Mouse (Mus musculus) natural killer cell, adult 2 months (primary cell): Measurements from ENCODE around the gene Gmppa.

ENCODE experiments used
- DNase-seq, 2 experiments: peaks; one replicate each; pipeline ENCODE4 v3.0.0; 2022; ENCODE audit warnings: low spot score in 2 of 2

Gmppa gene

DNA sequence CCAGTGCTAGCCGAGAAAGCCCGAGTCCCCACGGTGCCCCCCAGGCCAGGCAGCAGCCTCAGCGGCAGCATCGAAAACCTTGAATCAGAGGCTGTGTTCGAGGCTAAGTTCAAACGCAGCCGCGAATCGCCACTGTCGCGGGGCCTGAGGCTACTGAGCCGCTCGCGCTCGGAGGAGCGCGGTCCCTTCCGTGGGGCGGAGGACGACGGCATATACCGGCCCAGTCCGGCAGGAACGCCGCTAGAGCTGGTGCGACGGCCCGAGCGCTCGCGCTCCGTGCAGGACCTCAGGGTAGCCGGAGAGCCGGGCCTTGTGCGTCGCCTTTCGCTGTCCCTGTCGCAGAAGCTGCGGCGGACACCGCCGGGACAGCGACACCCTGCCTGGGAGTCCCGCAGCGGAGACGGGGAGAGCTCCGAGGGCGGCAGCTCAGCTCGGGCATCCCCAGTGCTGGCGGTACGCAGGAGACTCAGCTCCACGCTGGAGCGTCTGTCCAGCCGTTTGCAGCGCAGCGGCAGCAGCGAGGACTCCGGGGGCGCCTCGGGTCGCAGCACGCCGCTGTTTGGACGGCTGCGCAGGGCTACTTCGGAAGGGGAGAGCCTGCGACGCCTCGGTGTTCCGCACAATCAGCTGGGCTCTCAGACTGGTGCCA is 12.8 kb upstream of the Gmppa start:
- no peak for DNase-seq

GRCm38 (mm10) chr1:75423780-75424390 is 11.8 kb upstream of the Gmppa start:
- DNase-seq, result no peak

GRCm38 (mm10) chr1:75425796-75426471 is 9.8 kb upstream of the Gmppa start:
- DNase-seq, result no peak

GRCm38 (mm10) chr1:75438782-75439181 is 3.1 kb downstream of the Gmppa start:
- DNase-seq, result no peak

DNA sequence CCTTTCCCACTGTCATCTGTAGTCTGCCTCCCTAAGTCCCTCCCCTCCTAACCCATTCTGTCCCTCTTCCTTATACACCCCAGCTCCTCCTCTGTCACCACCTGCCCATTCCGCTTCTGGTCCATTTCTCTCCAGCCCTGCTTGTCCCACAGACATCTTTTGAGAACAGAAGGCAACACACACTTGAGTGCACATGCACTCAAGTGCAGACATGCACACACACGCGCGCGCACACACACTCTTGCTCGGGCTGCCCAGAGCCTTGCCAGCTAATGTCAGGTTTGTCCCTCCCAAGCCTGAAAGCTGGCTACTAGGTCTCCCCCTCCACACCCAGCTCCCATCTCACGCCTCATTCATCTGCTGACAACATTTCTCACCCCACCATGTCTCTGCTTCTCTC is 4.9 kb downstream of the Gmppa start:
- no peak for DNase-seq

DNA sequence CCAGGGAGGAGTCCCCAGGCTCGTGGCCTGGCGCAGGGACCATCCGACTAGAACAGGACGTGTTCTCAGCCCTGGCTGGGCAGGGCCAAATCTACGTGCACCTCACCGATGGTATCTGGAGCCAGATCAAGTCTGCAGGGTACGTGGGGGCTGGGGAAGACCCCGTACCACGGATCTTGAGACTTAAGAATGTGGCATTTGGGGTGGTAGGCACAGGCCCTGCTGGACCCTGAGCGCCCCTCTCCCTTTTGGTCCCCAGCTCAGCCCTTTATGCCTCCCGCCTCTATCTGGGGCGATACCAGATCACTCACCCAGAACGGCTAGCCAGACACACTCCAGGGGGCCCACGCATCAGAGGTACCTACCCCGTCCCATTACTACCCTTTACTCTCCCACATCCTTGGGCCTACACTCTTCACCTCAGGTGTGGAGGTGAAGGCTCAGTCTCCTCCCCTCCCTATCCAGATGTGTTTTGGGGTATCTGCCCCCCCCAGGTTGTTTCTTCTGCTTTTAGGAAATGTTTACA is 5.8 kb downstream of the Gmppa start:
- no peak for DNase-seq

DNA sequence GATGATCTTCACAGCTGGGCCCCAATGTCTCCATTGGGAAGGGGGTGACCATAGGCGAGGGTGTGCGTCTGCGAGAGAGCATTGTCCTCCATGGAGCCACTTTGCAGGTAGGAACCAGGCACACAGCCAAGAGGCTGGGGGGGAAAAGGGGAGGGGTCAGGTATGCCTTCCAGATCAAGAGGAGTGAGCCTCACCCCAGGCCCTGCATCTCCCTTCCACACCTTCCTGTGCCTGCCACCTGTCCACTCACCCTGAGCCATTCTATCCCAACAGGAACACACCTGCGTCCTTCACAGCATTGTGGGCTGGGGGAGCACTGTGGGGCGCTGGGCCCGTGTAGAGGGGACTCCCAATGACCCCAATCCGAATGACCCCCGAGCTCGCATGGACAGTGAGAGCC is 6.4 kb downstream of the Gmppa start:
- no peak for DNase-seq

GRCm38 (mm10) chr1:75442811-75443210 is 7.1 kb downstream of the Gmppa start:
- no peak for DNase-seq

- DNase-seq, result no peak
These were observed 7.7 kb downstream of the Gmppa start for GRCm38 (mm10) chr1:75443247-75444024.

GRCm38 (mm10) chr1:75444208-75444607 is 8.5 kb downstream of the Gmppa start:
- DNase-seq, result no peak

DNA sequence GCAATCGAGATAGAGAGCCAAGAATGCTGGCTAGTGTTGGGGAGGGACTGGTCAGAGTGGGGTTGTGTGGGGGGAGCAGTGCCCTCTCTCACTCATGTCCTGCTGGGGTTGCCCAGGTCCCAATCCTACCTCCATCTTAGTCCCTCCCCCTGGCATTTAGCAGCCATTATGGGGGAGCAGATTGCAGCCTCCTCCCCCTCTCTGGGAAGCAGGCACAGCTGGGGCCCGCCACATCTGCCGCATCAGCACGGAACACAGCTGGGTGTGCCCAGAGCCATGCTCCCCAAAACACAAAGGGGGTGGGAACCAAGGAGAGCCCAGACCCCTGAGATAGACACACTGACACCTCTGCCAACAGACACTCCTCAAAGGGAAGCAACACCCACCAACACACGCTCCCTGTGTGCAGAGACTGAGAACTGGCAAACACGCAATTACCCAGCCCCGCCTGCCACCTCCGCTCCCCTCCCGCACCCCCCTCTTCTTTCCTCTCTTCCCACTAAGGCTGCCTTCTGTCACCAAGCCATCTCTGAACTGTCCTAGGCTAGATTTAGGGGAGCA is 9.5 kb downstream of the Gmppa start:
- DNase-seq, result no peak

GRCm38 (mm10) chr1:75445751-75446611 is 10.3 kb downstream of the Gmppa start:
- DNase-seq, result peak; percentile 56 to 72

GRCm38 (mm10) chr1:75446656-75447055 is 10.9 kb downstream of the Gmppa start:
- DNase-seq, result no peak

DNA sequence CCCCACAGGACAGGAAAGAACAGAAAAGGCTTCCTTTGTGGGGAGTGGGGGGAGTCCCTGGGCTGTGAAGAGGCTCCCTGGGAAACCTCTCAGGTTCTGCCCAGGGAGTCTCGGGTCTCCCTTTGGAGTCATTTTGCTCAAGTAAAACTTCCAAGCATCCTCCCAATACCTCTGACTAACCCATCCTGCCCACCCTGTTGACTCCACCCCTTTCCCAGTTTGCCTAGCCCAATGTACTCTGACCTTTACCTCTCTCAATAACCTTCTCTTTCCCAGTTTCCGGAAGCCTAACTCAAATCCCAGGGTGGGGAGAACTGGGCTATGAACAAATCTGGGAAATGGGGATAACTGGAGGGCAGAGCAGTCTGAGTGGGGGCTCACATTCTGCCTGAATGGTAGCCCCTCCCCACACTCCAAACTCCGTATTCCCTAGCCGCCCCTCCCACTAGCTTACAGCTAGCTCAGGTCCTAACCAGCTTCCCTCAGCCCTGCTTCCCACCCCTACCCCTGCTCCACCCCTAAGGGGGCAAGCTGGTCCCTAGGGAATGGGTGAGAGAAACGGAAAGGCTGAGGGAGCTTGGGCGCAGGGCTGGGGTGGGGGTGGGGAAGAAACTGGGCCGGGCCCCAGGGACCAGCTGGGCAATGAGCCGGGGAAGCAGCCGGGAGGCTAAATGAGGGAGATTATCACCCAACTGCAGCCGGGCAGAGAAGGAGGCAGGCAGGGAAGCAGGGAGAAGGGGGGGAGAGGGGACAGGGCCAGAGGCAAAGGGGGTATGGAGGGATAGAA is 11.7 kb downstream of the Gmppa start:
- DNase-seq, result no peak

- no peak for DNase-seq
These were observed 12.3 kb downstream of the Gmppa start for GRCm38 (mm10) chr1:75448052-75448431.

DNA sequence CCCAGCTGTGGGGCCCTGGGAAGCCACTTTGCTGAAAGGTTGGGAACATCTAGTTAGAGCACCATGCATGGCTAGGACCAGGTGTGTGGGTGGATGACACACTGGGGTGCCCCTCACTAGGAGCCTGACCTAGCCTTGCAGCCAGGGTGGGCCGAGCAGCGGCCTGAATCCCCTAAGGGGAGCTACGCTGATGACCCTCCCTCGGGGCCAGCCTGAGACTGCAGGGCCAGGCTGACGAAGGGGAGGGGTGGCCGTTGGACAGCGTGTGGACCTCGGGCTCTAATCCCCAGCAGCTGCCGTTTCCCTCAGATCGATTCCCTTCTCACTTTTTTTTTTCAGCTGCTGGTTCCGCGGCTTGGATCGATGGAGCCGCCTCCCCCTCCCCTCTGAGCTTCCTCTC is 13.2 kb downstream of the Gmppa start:
- no peak for DNase-seq

DNA sequence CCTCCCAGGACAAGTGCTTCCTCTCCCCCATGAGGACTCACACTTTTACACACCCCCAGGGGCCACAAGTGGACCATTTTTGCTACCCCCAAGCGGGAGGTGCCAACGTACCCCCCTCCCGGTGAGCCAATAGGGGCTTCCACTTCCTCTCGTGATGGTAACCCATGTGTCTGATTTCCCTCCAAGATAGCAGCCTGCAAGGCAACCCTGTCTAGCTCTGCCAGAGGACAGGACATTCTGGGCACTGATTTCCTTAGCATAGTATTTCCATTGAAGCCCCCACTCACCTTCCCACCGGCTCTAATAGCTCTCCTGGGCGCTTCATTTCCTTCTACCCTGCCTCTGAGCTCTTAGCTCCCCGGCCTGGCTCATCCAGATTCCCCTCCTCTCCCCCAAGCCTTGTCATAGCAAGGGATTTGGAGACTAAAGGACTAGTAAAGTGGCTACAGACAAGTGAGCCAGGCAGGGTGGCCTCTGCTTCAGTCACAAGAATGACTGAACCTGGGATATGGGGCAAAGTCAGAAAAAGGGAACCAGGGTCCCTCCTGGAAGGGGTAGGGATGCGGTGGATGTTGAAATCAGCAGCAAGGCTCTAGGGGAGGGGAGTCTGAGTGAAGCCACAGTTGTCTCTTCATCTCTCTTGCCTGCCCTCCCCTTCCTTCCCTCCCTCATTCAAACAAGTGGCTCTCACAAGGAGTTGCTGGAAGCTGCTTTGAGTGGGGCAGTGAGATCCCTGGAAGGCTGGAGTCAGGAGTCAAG is 13.8 kb downstream of the Gmppa start:
- DNase-seq, result no peak

GRCm38 (mm10) chr1:75450314-75451005 is 14.7 kb downstream of the Gmppa start, which contains the start of gene Asic4:
TSS of gene Asic4 (plus strand) at chr1:75450436.
- DNase-seq, result no peak

- DNase-seq, result no peak
These were observed 16.2 kb downstream of the Gmppa start for GRCm38 (mm10) chr1:75451900-75452299.
